Mouse (Mus musculus) kidney, postnatal 0 days (tissue): Measurements from ENCODE around the gene Foxd1. TPM values are rescaled to one million over a fixed set of nuclear protein-coding genes. Genes with fewer than 3 reads are reported as not detected.

Source experiments
- ATAC-seq: fragments of 200-750 bp; cut with Nextera tagmentation; replicated peaks from 2 replicates; pipeline ENCODE4 v1.8.0; 2017; ENCODE audit warnings: low read depth, moderate number of reproducible peaks, moderate TSS enrichment, moderate library complexity; ENCODE audit not compliant: low FRiP score
- DNase-seq: peaks from one replicate; pipeline ENCODE4 v3.0.0-alpha.2; 2016; ENCODE audit warnings: low spot score
- H3K27ac ChIP-seq: fragments of 300-500 bp; sonication (generic); 2 replicates; pipeline ENCODE4 v1.5.1; 2014; ENCODE audit warnings: mild to moderate bottlenecking
- H3K27me3 ChIP-seq: fragments of 300-500 bp; sonication (generic); 2 replicates; pipeline ENCODE4 v1.6.1; 2014; ENCODE audit warnings: low read length, mixed read lengths; ENCODE audit not compliant: insufficient read depth
- H3K36me3 ChIP-seq: fragments of 300-500 bp; sonication (generic); 2 replicates; pipeline ENCODE4 v1.6.1; 2014; ENCODE audit warnings: low read length, mixed read lengths; ENCODE audit not compliant: insufficient read depth
- H3K4me1 ChIP-seq: fragments of 300-500 bp; sonication (generic); replicated peaks from 2 replicates; pipeline ENCODE4 v1.6.1; 2014; ENCODE audit warnings: antibody characterized with exemption, low read length, mixed read lengths; ENCODE audit not compliant: insufficient read depth
- H3K4me2 ChIP-seq: fragments of 300-500 bp; sonication (generic); 2 replicates; pipeline ENCODE4 v1.6.1; 2014; ENCODE audit warnings: mild to moderate bottlenecking, low read length, moderate library complexity, mixed read lengths
- H3K4me3 ChIP-seq: fragments of 300-500 bp; sonication (generic); replicated peaks from 2 replicates; pipeline ENCODE4 v1.5.1; 2014; ENCODE audit warnings: low read depth, low read length
- H3K9ac ChIP-seq: fragments of 300-500 bp; sonication (generic); 2 replicates; pipeline ENCODE4 v1.6.1; 2014; ENCODE audit warnings: low read depth, low read length
- H3K9me3 ChIP-seq: fragments of 300-500 bp; sonication (generic); replicated peaks from 2 replicates; pipeline ENCODE4 v1.6.1; 2016; ENCODE audit warnings: low read length, inconsistent platforms, mixed read lengths
- CTCF ChIP-seq: IDR thresholded peaks from 2 replicates; pipeline ENCODE4 v1.5.1; 2016; ENCODE audit warnings: antibody characterized with exemption, low read depth, mild to moderate bottlenecking, moderate library complexity
- WGBS: fragments of 180-500 bp; shearing (Covaris S2); extraction: QIAGEN DNeasy Blood & Tissue Kit; methylation state at CpG from one replicate; pipeline ENCODE4 v1.1.7; 2014; 5-methylcytosine and 5-hydroxymethylcytosine counted together
- polyA plus RNA-seq: library from polyadenylated mRNA; unstranded; fragments of >200 nt; fragmentation: Nextera tagmentation; extraction: Ambion mirVana; gene quantifications from 2 replicates; pipeline ENCODE4 v1.2.1, GENCODE M21; 2015

The Foxd1 gene
- polyA plus RNA-seq = 2.4 and 3.4 TPM in 2 replicates

GRCm38 (mm10) chr13:98354090-98354801 lies at the start of gene Foxd1:
TSS of gene Foxd1 (plus strand) at chr13:98354242.
- WGBS = under 1% methylated on average over 62 of the region's 76 CpGs
- TF ChIP-seq CTCF = peak; percentile 34; the same call in 1 of the 2 replicates
- Histone ChIP-seq H3K4me2 (peak within 1 kb of the TSS; percentile 85), H3K9me3 (no peaks in the 10 kb centered on the region), H3K27me3 (peaks cover 76% of the 10 kb centered on the region), H3K4me1 (peaks cover 14% of the 10 kb centered on the region; the same call in 1 of the 2 replicates), H3K36me3 (no peaks in the 10 kb centered on the region), H3K27ac (peak within 1 kb of the TSS; percentile 75), H3K9ac (peak within 1 kb of the TSS; percentile 73), H3K4me3 (peak within 1 kb of the TSS; percentile 63)
- peak; percentile 95 for DNase-seq
- ATAC-seq = peak; percentile 90

- Histone ChIP-seq H3K4me3 (no peak overlapping the region), H3K36me3 (peaks cover 16% of the 10 kb centered on the region), H3K9ac (no peak overlapping the region), H3K4me2 (no peak overlapping the region), H3K9me3 (no peaks in the 10 kb centered on the region), H3K27me3 (no peaks in the 10 kb centered on the region), H3K27ac (no peak overlapping the region), H3K4me1 (no peaks in the 10 kb centered on the region)
- DNase-seq = no peak
- no peak for TF ChIP-seq CTCF
- no peak for ATAC-seq
- 90% methylated on average over 9 of the region's 9 CpGs for WGBS
Observed at GRCm38 (mm10) chr13:98305257-98305656, 48.8 kb upstream of the Foxd1 start.

GRCm38 (mm10) chr13:98306393-98306792 lies 47.6 kb upstream of the Foxd1 start:
- H3K36me3 ChIP-seq = peaks cover 27% of the 10 kb centered on the region
- H3K4me3 ChIP-seq = no peak overlapping the region
- no peak overlapping the region for H3K9ac ChIP-seq
- 40% methylated on average over 5 of the region's 5 CpGs for WGBS
- no peak overlapping the region for H3K27ac ChIP-seq
- no peaks in the 10 kb centered on the region for H3K9me3 ChIP-seq
- no peak for ATAC-seq
- peak; percentile 37 for DNase-seq
- no peak for TF ChIP-seq CTCF
- H3K4me1 ChIP-seq = no peaks in the 10 kb centered on the region
- no peaks in the 10 kb centered on the region for H3K27me3 ChIP-seq
- H3K4me2 ChIP-seq = no peak overlapping the region

- Histone ChIP-seq H3K9ac (no peak overlapping the region), H3K9me3 (no peaks in the 10 kb centered on the region), H3K27me3 (no peaks in the 10 kb centered on the region), H3K4me2 (no peak overlapping the region), H3K4me3 (no peak overlapping the region), H3K4me1 (no peaks in the 10 kb centered on the region), H3K36me3 (peaks cover 32% of the 10 kb centered on the region), H3K27ac (no peak overlapping the region)
- 34% methylated on average over 14 of the region's 14 CpGs for WGBS
- no peak for ATAC-seq
- no peak for TF ChIP-seq CTCF
- no peak for DNase-seq
Observed at GRCm38 (mm10) chr13:98306852-98307475, 47.1 kb upstream of the Foxd1 start.

- no peak overlapping the region for H3K9ac ChIP-seq
- peaks cover 41% of the 10 kb centered on the region for H3K36me3 ChIP-seq
- no peaks in the 10 kb centered on the region for H3K4me1 ChIP-seq
- ATAC-seq (no peak), DNase-seq (no peak)
- TF ChIP-seq CTCF = no peak
- H3K27ac ChIP-seq = no peak overlapping the region
- H3K27me3 ChIP-seq = no peaks in the 10 kb centered on the region
- 80% methylated on average over 5 of the region's 5 CpGs for WGBS
- H3K4me2 ChIP-seq = no peak overlapping the region
- H3K4me3 ChIP-seq = no peak overlapping the region
- no peaks in the 10 kb centered on the region for H3K9me3 ChIP-seq
Observed at GRCm38 (mm10) chr13:98308004-98308403, 46.0 kb upstream of the Foxd1 start.

- Histone ChIP-seq H3K4me1 (no peaks in the 10 kb centered on the region), H3K9ac (no peak overlapping the region), H3K36me3 (peaks cover 44% of the 10 kb centered on the region), H3K27me3 (no peaks in the 10 kb centered on the region), H3K4me3 (no peak overlapping the region), H3K9me3 (no peaks in the 10 kb centered on the region), H3K4me2 (no peak overlapping the region), H3K27ac (no peak overlapping the region)
- 77% methylated on average over 4 of the region's 4 CpGs for WGBS
- DNase-seq (no peak), ATAC-seq (no peak)
- TF ChIP-seq CTCF = no peak
Observed at GRCm38 (mm10) chr13:98308724-98309123, 45.3 kb upstream of the Foxd1 start.
